Mouse (Mus musculus) C2C12 (cell line): ENCODE results near the gene Dglucy.
A peak's percentile ranks its signal among the peaks of the same experiment; 100 is the strongest.

ENCODE experiments used
- CTCF ChIP-seq: IDR thresholded peaks from one replicate; pipeline ENCODE4 v1.5.1; 2011; ENCODE audit not compliant: control insufficient read depth, insufficient read depth, insufficient read length
- MAX ChIP-seq: IDR thresholded peaks from one replicate; pipeline ENCODE4 v1.6.1; 2011; ENCODE audit warnings: mild to moderate bottlenecking, control low read depth
- MYOD1 ChIP-seq: IDR thresholded peaks from one replicate; pipeline ENCODE4 v1.6.1; 2011; ENCODE audit warnings: low read depth; ENCODE audit not compliant: control insufficient read depth, insufficient read length

DNA sequence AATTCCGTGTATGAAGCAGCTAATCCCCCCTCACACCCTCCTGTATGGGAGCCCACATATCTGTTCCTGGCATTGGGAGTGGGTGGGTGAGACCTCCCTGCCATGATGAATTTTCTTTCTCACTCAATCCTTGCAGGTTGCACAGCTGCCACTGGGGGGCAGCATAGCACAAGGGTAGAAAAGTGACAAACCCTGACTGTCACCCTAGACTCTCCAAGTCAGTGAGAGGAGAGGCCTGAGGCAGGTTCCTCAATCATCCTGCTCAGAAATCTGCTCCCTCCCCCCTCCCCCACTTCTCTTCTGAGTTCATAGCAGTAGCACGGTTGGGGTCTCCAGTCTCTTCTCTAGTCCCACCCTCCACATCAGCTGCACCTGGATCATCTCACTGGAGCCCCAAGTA, 157.3 kb downstream of the Dglucy start:
- TF ChIP-seq CTCF (peak; percentile 65), MAX (no peak), MYOD1 (no peak)
